In the genomic region with DNA sequence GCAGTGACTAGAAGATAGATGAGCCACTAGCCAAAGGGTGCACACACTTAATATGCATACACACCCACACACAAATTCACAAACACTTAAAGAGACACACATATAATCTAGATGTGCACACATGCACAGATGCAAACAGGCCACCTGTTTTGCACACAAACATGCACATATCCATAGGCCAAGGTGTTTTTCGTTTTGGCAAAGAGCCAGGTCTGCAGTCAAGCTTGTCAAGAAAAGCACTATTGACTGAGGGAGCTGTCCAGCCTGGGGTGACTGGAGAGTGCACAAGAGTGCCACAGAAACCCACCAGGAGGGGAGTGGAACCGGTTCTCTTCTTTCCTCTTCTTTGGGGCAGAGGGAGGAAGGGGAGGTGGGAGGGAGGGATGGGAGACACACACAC, we compare ENCODE assay signal across 29 mouse cellular contexts. TPM values are rescaled to one million over a fixed set of nuclear protein-coding genes. Genes with fewer than 3 reads are reported as not detected.
DNase-seq lines count a peak whose midpoint lies in the region.
"Had no signal": no experiment of that assay in that cellular context is flagged by ENCODE, and none has a peak within 500 bp of the region (broad histone marks: within the 10 kb centered on the region; RNA-seq: fewer than 3 reads in every experiment).

No protein-coding gene starts in this region.

- peak; percentile 40 to 61 for DNase-seq in kidney, postnatal 4 days
- DNase-seq in kidney, postnatal 25 days = no peak
- peak; percentile 28 for DNase-seq in 416B (ENCODE audit: low read depth)
- peak; percentile 62 for DNase-seq in ES-CJ7 (ENCODE audit: low read depth, low spot score)
- peak; percentile 47 for DNase-seq in forelimb bud, embryonic 11.5 days (ENCODE audit: low read depth, low spot score)
- no peak for DNase-seq in thymus, postnatal 0 days (ENCODE audit: low spot score)
- no peak for DNase-seq in thymus, postnatal 36 days
- DNase-seq in c-Kit-positive CD71-positive TER-119-positive erythroid progenitor cells, embryonic 14.5 days (ENCODE audit: low spot score) = no peak
- DNase-seq: adrenal gland, postnatal 10 days; cerebellum, adult 11-12 months; cerebellum, postnatal 10 days; forebrain, postnatal 0 days; gastrocnemius, postnatal 14 days; heart, postnatal 36 days; kidney, adult 8-10 months; midbrain, embryonic 14.5 days; right cerebral cortex, adult 18-20 months; right cerebral cortex, postnatal 4 days; thymus, adult 2 months had no signal

RNA-seq across cellular contexts. Expression of a gene that starts 20.3 kb away (rescaled TPM):
- 0.05 TPM in 1 of 2 replicates, not detected in the other for polyA plus RNA-seq in thymus, postnatal 0 days (2015; fragmentation: Nextera tagmentation; extraction: Ambion mirVana)
- polyA plus RNA-seq: embryonic facial prominence, embryonic 15.5 days; heart, embryonic 10.5 days; heart, embryonic 15.5 days; intestine, embryonic 15.5 days; limb, embryonic 12.5 days; liver, adult 2 months; liver, embryonic 15.5 days; lung, embryonic 16.5 days; macrophage; spleen, adult 2 months had no signal

Comparison
In these comparisons a context has a peak if more than half of its experiments do, and no peak if none do; other contexts are left out.
1. DNase-seq: peak in kidney, postnatal 4 days (2 of 2), 416B (single experiment), ES-CJ7 (single experiment) and forelimb bud, embryonic 11.5 days (single experiment); none in kidney, postnatal 25 days (0 of 2), thymus, postnatal 0 days (single experiment), thymus, postnatal 36 days (0 of 2) and c-Kit-positive CD71-positive TER-119-positive erythroid progenitor cells, embryonic 14.5 days (single experiment).